Comparison of ENCODE assay signal across 21 mouse cellular contexts in the genomic region with DNA sequence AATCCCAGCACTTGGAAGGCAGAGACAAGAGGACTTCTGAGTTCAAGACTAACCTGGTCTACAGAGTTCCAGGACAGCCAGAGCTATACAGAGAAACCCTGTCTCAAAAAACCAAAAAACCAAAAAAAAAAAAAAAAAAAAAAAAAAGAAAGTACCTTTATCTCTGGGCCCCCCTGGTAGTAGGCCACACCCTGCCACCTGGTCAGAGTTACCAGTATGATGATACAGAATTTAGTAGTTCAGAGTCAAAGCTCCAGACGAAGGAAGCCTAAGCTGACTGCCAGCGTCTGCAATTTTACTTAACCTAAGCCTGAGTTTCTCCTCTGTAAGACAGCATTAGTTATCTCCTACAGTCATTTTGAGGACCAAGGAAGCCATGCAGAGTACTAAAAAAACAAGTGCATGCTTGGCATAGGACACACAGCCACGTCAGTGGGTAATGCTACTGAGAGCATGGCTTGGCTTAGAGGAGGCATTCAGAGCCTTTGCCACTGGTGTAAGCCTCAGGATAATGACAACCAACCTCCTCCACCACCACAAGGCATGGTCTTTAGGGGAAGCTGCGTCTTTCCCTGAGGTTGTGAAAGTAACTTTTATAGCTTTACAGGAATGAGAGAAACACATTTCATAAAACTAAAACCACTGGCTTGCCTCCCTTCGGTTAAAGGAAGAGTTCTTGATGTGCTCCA. TPM values are rescaled to one million over a fixed set of nuclear protein-coding genes. Genes with fewer than 3 reads are reported as not detected.
DNase-seq lines count a peak whose midpoint lies in the region; ATAC-seq and TF ChIP-seq lines count a peak whose summit lies in the region.
"Had no signal": no experiment of that assay in that cellular context is flagged by ENCODE, and none has a peak within 500 bp of the region (broad histone marks: within the 10 kb centered on the region; RNA-seq: fewer than 3 reads in every experiment).

No protein-coding gene starts in this region.

- H3K9ac ChIP-seq in limb, embryonic 15.5 days, result no peak overlapping the region
- peak overlapping the region; percentile 50 for H3K9ac ChIP-seq in liver, embryonic 14.5 days (replicated peaks)
- H3K9ac ChIP-seq: embryonic facial prominence, embryonic 13.5 days; forebrain, postnatal 0 days; intestine, embryonic 15.5 days; limb, embryonic 12.5 days had no signal

- peaks cover 8% of the 10 kb centered on the region for H3K4me1 ChIP-seq in limb, embryonic 15.5 days
- H3K4me1 ChIP-seq in limb, embryonic 10.5 days, result no peaks in the 10 kb centered on the region
- H3K4me1 ChIP-seq in liver, embryonic 14.5 days (replicated peaks; ENCODE audit: control insufficient read depth in 2 of 2, insufficient read depth in 2 of 2, low read length in 1 of 2), result peaks cover 19 to 28% of the 10 kb centered on the region in 2 experiments
- H3K4me1 ChIP-seq: intestine, embryonic 15.5 days; limb, embryonic 12.5 days had no signal

- no peak overlapping the region for H3K4me2 ChIP-seq in limb, embryonic 15.5 days
- H3K4me2 ChIP-seq in liver, embryonic 14.5 days (ENCODE audit: low read depth), result peak overlapping the region; percentile 52
- H3K4me2 ChIP-seq: embryonic facial prominence, embryonic 13.5 days; intestine, embryonic 15.5 days; limb, embryonic 12.5 days had no signal

- H3K36me3 ChIP-seq in limb, embryonic 15.5 days, result peaks cover 39% of the 10 kb centered on the region
- peaks cover 86% of the 10 kb centered on the region for H3K36me3 ChIP-seq in limb, embryonic 10.5 days
- H3K36me3 ChIP-seq in liver, embryonic 14.5 days (replicated peaks; ENCODE audit: control insufficient read depth, insufficient read depth, low read depth), result peaks cover 52% of the 10 kb centered on the region

- 0 out of 2 replicates have a peak, but pooled peaks have one; percentile 27 for TF ChIP-seq EP300 in liver, embryonic 14.5 days (IDR thresholded peaks at IDR 0.05; ENCODE audit: low read depth)

- intact Hi-C loops in left cerebral cortex, postnatal 10 days (cut with DNase I), result no loop called here
- intact Hi-C loops in left cerebral cortex, postnatal 25 days (cut with DNase I), result no loop called here

- 54% methylated on average over 5 of the region's 5 CpGs for whole genome bisulfite sequencing in limb, embryonic 15.5 days
- 87% methylated on average over 5 of the region's 5 CpGs for WGBS in limb, embryonic 10.5 days
- WGBS in liver, embryonic 14.5 days (ENCODE audit: insufficient replicate concordance), result 52% methylated on average over 5 of the region's 5 CpGs

- no peak overlapping the region for H3K4me3 ChIP-seq in limb, embryonic 15.5 days
- H3K4me3 ChIP-seq in limb, embryonic 10.5 days, result no peak overlapping the region
- H3K4me3 ChIP-seq in liver, embryonic 14.5 days (ENCODE audit: insufficient read depth in 1 of 2, low read depth in 2 of 2, low read length in 2 of 2), result no peak overlapping the region
- H3K4me3 ChIP-seq: embryonic facial prominence, embryonic 13.5 days; intestine, embryonic 15.5 days; limb, embryonic 12.5 days had no signal

- DNase-seq in limb, embryonic 10.5 days (ENCODE audit: low spot score), result no peak
- peak; percentile 38 to 47 (median 43) for DNase-seq in liver, embryonic 14.5 days (ENCODE audit: low read depth in 3 of 3, low spot score in 3 of 3)
- DNase-seq in left cerebral cortex, postnatal 10 days (ENCODE audit: extremely low spot score in 1 of 2, low spot score in 2 of 2), result no peak
- no peak for DNase-seq in left cerebral cortex, postnatal 25 days (ENCODE audit: low spot score in 2 of 2)
- no peak for DNase-seq in cerebellum, postnatal 36 days
- DNase-seq: cerebellum, postnatal 14 days; forebrain, postnatal 0 days; gastrocnemius, postnatal 10 days; heart, postnatal 4 days; kidney, postnatal 10 days; lung, postnatal 10 days; midbrain, embryonic 14.5 days; right cerebral cortex, postnatal 4 days; thymus, adult 18-20 months had no signal

- TF ChIP-seq CTCF in liver, embryonic 14.5 days (IDR thresholded peaks at IDR 0.05; ENCODE audit: low read depth), result no peak

- ATAC-seq in limb, embryonic 15.5 days (ENCODE audit: insufficient number of reproducible peaks, low FRiP score, low TSS enrichment, low read depth), result 0 out of 2 replicates have a peak, but pooled peaks have one; percentile 19
- ATAC-seq in common myeloid progenitor, adult 5-6 weeks (replicated peaks; ENCODE audit: low read depth, poor library complexity, severe bottlenecking), result peak; percentile 70
- peak; percentile 83 for ATAC-seq in liver, embryonic 14.5 days (ENCODE audit: insufficient read depth)
- ATAC-seq: CD4-positive, CD25-positive, alpha-beta regulatory T cell, adult 4 months; forebrain, postnatal 0 days; intestine, embryonic 15.5 days; Patski had no signal

- H3K9me3 ChIP-seq in limb, embryonic 15.5 days, result no peaks in the 10 kb centered on the region
- H3K9me3 ChIP-seq in limb, embryonic 10.5 days (replicated peaks), result no peaks in the 10 kb centered on the region
- no peaks in the 10 kb centered on the region for H3K9me3 ChIP-seq in liver, embryonic 14.5 days (ENCODE audit: control insufficient read depth, low read length)
- H3K9me3 ChIP-seq: embryonic facial prominence, embryonic 13.5 days; intestine, embryonic 15.5 days; limb, embryonic 12.5 days had no signal

- no peaks in the 10 kb centered on the region for H3K27me3 ChIP-seq in limb, embryonic 15.5 days
- H3K27me3 ChIP-seq in limb, embryonic 10.5 days (ENCODE audit: low read depth, poor library complexity, severe bottlenecking), result no peaks in the 10 kb centered on the region
- H3K27me3 ChIP-seq in liver, embryonic 14.5 days (ENCODE audit: control insufficient read depth, insufficient read depth, low read length), result no peaks in the 10 kb centered on the region
- H3K27me3 ChIP-seq: embryonic facial prominence, embryonic 13.5 days; intestine, embryonic 15.5 days; limb, embryonic 12.5 days; Patski had no signal

- no peak overlapping the region for H3K27ac ChIP-seq in limb, embryonic 15.5 days
- H3K27ac ChIP-seq in limb, embryonic 10.5 days, result no peak overlapping the region
- peak overlapping the region; percentile 13 for H3K27ac ChIP-seq in liver, embryonic 14.5 days
- H3K27ac ChIP-seq: embryonic facial prominence, embryonic 13.5 days; intestine, embryonic 15.5 days; limb, embryonic 12.5 days had no signal

RNA-seq across cellular contexts. Expression of a gene that starts 29.0 kb away (rescaled TPM):
- polyA plus RNA-seq in limb, embryonic 15.5 days (2015; fragmentation: Nextera tagmentation; extraction: Ambion mirVana), result 40.2 and 41.8 TPM in 2 replicates
- polyA plus RNA-seq in limb, embryonic 10.5 days (2016; fragmentation: Nextera tagmentation; extraction: Ambion mirVana), result 31.9 and 41.2 TPM in 2 replicates
- total RNA-seq in common myeloid progenitor, adult 5-6 weeks (2017), result 11.2 and 14.1 TPM in 2 replicates
- 13.8 and 18.7 TPM in 2 replicates for polyA plus RNA-seq in liver, embryonic 14.5 days (2012; rRNA removed)
- 27.4 and 29.6 TPM in 2 replicates for polyA plus RNA-seq in liver, embryonic 14.5 days (2014; fragmentation: Nextera tagmentation; extraction: Ambion mirVana)
- 10 to 100 TPM; 92.0 to 93.9 TPM for total RNA-seq in left cerebral cortex, postnatal 10 days (2021)
- total RNA-seq in left cerebral cortex, postnatal 25 days (2021), result 10 to 100 TPM; 90.5 to 94.2 TPM

Comparison
In these comparisons a context has a peak if more than half of its experiments do, and no peak if none do; other contexts are left out.
1. ATAC-seq: peak in every context shown above with its lines; median percentile 83 in liver, embryonic 14.5 days; 70 in common myeloid progenitor, adult 5-6 weeks; 19 in limb, embryonic 15.5 days.
2. DNase-seq: peak in liver, embryonic 14.5 days (3 of 3); none in limb, embryonic 10.5 days (single experiment), left cerebral cortex, postnatal 10 days (0 of 2), left cerebral cortex, postnatal 25 days (0 of 2) and cerebellum, postnatal 36 days (0 of 2).